Mouse (Mus musculus): ENCODE measurements around the gene 1700057G04Rik. TPM values are rescaled to one million over a fixed set of nuclear protein-coding genes. Genes with fewer than 3 reads are reported as not detected.

The 1700057G04Rik gene
- polyA plus RNA-seq (2014; fragmentation: Nextera tagmentation; extraction: Ambion mirVana), result not detected in 2 replicates

DNA sequence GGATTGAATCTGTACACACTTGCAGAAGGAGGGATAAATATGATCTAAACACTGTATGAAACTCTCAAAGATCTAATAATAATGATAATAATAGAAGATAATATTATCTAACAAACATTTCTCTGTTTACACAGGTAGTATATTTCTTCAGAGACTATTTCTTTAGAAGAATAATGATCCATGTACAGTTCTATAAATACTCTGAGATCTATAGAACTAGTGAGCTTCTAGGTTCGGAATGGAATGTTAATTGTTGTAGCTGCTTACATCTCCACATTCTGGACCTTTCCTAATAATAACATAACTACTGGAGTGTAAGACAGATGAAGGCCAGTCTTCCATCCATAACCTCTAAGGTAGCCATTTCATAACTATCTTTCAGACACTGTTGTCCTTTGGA, at the start of gene 1700057G04Rik:
Gene 1700057G04Rik (plus strand): TSS at position 301 of the 400 bp plus-strand sequence.
- H3K27me3 ChIP-seq (ENCODE audit: control insufficient read depth, insufficient read depth, low read length), result no peaks in the 10 kb centered on the region
- 98% methylated on average over 1 of the region's 1 CpGs for WGBS
- no peaks in the 10 kb centered on the region for H3K9me3 ChIP-seq (ENCODE audit: control insufficient read depth, low read length)
- H3K9ac ChIP-seq (replicated peaks; ENCODE audit: low read length), result no peak within 1 kb of the TSS
- ATAC-seq (ENCODE audit: low FRiP score, low TSS enrichment) (no peak), DNase-seq (no peak)
- no peak within 1 kb of the TSS for H3K27ac ChIP-seq (replicated peaks; ENCODE audit: low read depth, low read length)
- H3K4me1 ChIP-seq (ENCODE audit: control insufficient read depth, insufficient read depth, low read length), result no peaks in the 10 kb centered on the region
- no peaks in the 10 kb centered on the region for H3K36me3 ChIP-seq (ENCODE audit: control insufficient read depth, insufficient read depth, low read length)
- no peak within 1 kb of the TSS for H3K4me2 ChIP-seq (ENCODE audit: low read length)
- H3K4me3 ChIP-seq (replicated peaks; ENCODE audit: low read depth, low read length), result no peak within 1 kb of the TSS

GRCm38 (mm10) chr9:92260481-92261159, 48.6 kb upstream of the 1700057G04Rik start:
- ATAC-seq (ENCODE audit: low FRiP score, low TSS enrichment) (no peak), DNase-seq (no peak)
- no peaks in the 10 kb centered on the region for H3K4me1 ChIP-seq (ENCODE audit: control insufficient read depth, insufficient read depth, low read length)
- WGBS, result 86% methylated on average over 7 of the region's 7 CpGs
- H3K9ac ChIP-seq (replicated peaks; ENCODE audit: low read length), result no peak overlapping the region
- H3K4me2 ChIP-seq (ENCODE audit: low read length), result no peak overlapping the region
- no peak overlapping the region for H3K4me3 ChIP-seq (replicated peaks; ENCODE audit: low read depth, low read length)
- no peaks in the 10 kb centered on the region for H3K27me3 ChIP-seq (ENCODE audit: control insufficient read depth, insufficient read depth, low read length)
- no peak overlapping the region for H3K27ac ChIP-seq (replicated peaks; ENCODE audit: low read depth, low read length)
- H3K36me3 ChIP-seq (ENCODE audit: control insufficient read depth, insufficient read depth, low read length), result no peaks in the 10 kb centered on the region
- H3K9me3 ChIP-seq (ENCODE audit: control insufficient read depth, low read length), result no peaks in the 10 kb centered on the region

DNA sequence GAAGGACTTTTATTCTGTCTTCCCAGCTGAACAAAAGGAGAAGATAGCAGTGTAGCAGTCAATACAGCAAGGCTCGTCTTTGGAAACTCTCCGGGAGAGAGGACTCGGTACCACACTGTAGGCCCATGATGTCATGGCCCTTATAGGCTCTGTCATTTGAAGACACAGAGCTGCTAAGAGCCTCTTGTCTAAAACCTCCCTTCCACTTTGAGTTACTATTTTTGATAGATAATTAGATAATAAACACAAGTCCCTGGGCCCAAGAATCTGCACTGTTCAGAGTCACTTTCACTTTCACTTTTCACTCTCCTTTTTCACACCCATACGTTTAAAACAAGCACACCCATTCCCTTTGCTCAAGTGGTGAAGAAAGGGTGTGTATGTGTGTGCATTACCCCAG, 43.5 kb upstream of the 1700057G04Rik start:
- no peak for ATAC-seq (ENCODE audit: low FRiP score, low TSS enrichment)
- no peaks in the 10 kb centered on the region for H3K27me3 ChIP-seq (ENCODE audit: control insufficient read depth, insufficient read depth, low read length)
- 0 out of 2 replicates have a peak, but pooled peaks cover 4% of the 10 kb centered on the region for H3K36me3 ChIP-seq (ENCODE audit: control insufficient read depth, insufficient read depth, low read length)
- H3K27ac ChIP-seq (replicated peaks; ENCODE audit: low read depth, low read length), result no peak overlapping the region
- no peak overlapping the region for H3K4me2 ChIP-seq (ENCODE audit: low read length)
- 92% methylated on average over 4 of the region's 4 CpGs for WGBS
- H3K9me3 ChIP-seq (ENCODE audit: control insufficient read depth, low read length), result no peaks in the 10 kb centered on the region
- H3K4me1 ChIP-seq (ENCODE audit: control insufficient read depth, insufficient read depth, low read length), result no peaks in the 10 kb centered on the region
- H3K4me3 ChIP-seq (replicated peaks; ENCODE audit: low read depth, low read length), result no peak overlapping the region
- DNase-seq, result no peak
- no peak overlapping the region for H3K9ac ChIP-seq (replicated peaks; ENCODE audit: low read length)

- Histone ChIP-seq H3K4me3 (replicated peaks; ENCODE audit: low read depth, low read length) (no peak overlapping the region), H3K36me3 (ENCODE audit: control insufficient read depth, insufficient read depth, low read length) (0 out of 2 replicates have a peak, but pooled peaks cover 4% of the 10 kb centered on the region), H3K9ac (replicated peaks; ENCODE audit: low read length) (no peak overlapping the region), H3K27ac (replicated peaks; ENCODE audit: low read depth, low read length) (no peak overlapping the region), H3K4me2 (ENCODE audit: low read length) (no peak overlapping the region), H3K9me3 (ENCODE audit: control insufficient read depth, low read length) (no peaks in the 10 kb centered on the region), H3K4me1 (ENCODE audit: control insufficient read depth, insufficient read depth, low read length) (no peaks in the 10 kb centered on the region), H3K27me3 (ENCODE audit: control insufficient read depth, insufficient read depth, low read length) (no peaks in the 10 kb centered on the region)
- no peak for ATAC-seq (ENCODE audit: low FRiP score, low TSS enrichment)
- DNase-seq, result no peak
- WGBS, result 90% methylated on average over 8 of the region's 8 CpGs
Observed at GRCm38 (mm10) chr9:92266558-92267171, 42.5 kb upstream of the 1700057G04Rik start.

- H3K4me3 ChIP-seq (replicated peaks; ENCODE audit: low read depth, low read length), result no peak overlapping the region
- no peaks in the 10 kb centered on the region for H3K9me3 ChIP-seq (ENCODE audit: control insufficient read depth, low read length)
- no peak overlapping the region for H3K27ac ChIP-seq (replicated peaks; ENCODE audit: low read depth, low read length)
- WGBS, result 86% methylated on average over 1 of the region's 1 CpGs
- H3K9ac ChIP-seq (replicated peaks; ENCODE audit: low read length), result no peak overlapping the region
- H3K4me1 ChIP-seq (ENCODE audit: control insufficient read depth, insufficient read depth, low read length), result no peaks in the 10 kb centered on the region
- 0 out of 2 replicates have a peak, but pooled peaks cover 4% of the 10 kb centered on the region for H3K36me3 ChIP-seq (ENCODE audit: control insufficient read depth, insufficient read depth, low read length)
- DNase-seq, result no peak
- H3K4me2 ChIP-seq (ENCODE audit: low read length), result no peak overlapping the region
- ATAC-seq (ENCODE audit: low FRiP score, low TSS enrichment), result 0 out of 2 replicates have a peak, but pooled peaks have one; percentile 37
- H3K27me3 ChIP-seq (ENCODE audit: control insufficient read depth, insufficient read depth, low read length), result no peaks in the 10 kb centered on the region
Observed at GRCm38 (mm10) chr9:92267732-92268131, 41.4 kb upstream of the 1700057G04Rik start.

DNA sequence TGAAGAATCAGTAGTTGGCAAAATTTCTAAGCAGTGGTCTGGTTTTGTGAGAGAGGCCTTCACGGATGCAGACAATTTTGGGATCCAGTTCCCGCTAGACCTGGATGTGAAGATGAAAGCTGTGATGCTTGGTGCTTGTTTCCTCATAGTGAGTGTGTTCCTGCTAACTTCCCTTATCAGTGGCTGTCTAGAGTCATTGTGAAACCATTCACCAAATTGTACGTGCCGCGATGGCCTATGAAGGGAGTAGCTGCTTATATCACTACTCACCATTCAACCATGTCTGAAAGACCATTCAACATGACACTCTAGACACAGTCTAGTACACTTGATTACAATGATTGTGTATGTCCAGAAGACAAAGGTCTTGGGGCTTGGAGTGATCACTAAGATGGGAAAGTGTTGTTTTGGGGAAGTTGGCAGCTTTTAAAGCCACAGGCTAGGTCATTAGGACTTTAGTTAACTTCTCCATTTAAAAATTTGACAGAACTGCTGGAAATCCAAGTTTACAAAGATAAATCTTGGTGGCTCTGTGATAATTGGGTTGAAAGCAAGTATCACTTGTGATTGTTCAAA, 39.3 kb upstream of the 1700057G04Rik start:
- 96% methylated on average over 5 of the region's 5 CpGs for WGBS
- Histone ChIP-seq H3K36me3 (ENCODE audit: control insufficient read depth, insufficient read depth, low read length) (0 out of 2 replicates have a peak, but pooled peaks cover 4% of the 10 kb centered on the region), H3K27me3 (ENCODE audit: control insufficient read depth, insufficient read depth, low read length) (no peaks in the 10 kb centered on the region), H3K27ac (replicated peaks; ENCODE audit: low read depth, low read length) (no peak overlapping the region), H3K4me3 (replicated peaks; ENCODE audit: low read depth, low read length) (no peak overlapping the region), H3K9me3 (ENCODE audit: control insufficient read depth, low read length) (no peaks in the 10 kb centered on the region), H3K4me1 (ENCODE audit: control insufficient read depth, insufficient read depth, low read length) (no peaks in the 10 kb centered on the region), H3K9ac (replicated peaks; ENCODE audit: low read length) (no peak overlapping the region), H3K4me2 (ENCODE audit: low read length) (no peak overlapping the region)
- no peak for DNase-seq
- no peak for ATAC-seq (ENCODE audit: low FRiP score, low TSS enrichment)

DNA sequence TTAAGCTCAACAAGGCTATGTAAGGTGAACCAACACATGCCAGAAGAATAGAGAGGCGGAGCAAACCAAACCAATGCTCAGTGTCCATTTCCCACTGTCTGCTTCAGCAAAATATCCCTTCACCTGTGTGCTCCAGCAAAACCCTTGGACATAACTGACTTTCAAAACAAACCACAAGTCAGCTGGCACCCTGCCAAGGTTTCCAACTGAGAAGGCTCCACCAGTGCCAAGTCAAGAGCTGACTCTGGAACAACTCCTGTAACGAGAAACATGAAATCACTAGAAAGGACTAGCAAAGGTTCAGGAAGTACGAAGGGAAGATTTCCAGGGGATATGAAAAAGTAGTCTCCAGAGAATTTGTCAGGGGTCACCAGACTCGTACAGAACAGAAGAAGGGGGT, 38.2 kb upstream of the 1700057G04Rik start:
- Histone ChIP-seq H3K36me3 (ENCODE audit: control insufficient read depth, insufficient read depth, low read length) (0 out of 2 replicates have a peak, but pooled peaks cover 4% of the 10 kb centered on the region), H3K9ac (replicated peaks; ENCODE audit: low read length) (no peak overlapping the region), H3K27me3 (ENCODE audit: control insufficient read depth, insufficient read depth, low read length) (no peaks in the 10 kb centered on the region), H3K9me3 (ENCODE audit: control insufficient read depth, low read length) (no peaks in the 10 kb centered on the region), H3K4me1 (ENCODE audit: control insufficient read depth, insufficient read depth, low read length) (no peaks in the 10 kb centered on the region), H3K4me2 (ENCODE audit: low read length) (no peak overlapping the region), H3K4me3 (replicated peaks; ENCODE audit: low read depth, low read length) (no peak overlapping the region), H3K27ac (replicated peaks; ENCODE audit: low read depth, low read length) (no peak overlapping the region)
- ATAC-seq (ENCODE audit: low FRiP score, low TSS enrichment), result no peak
- 50% methylated on average over 4 of the region's 4 CpGs for WGBS
- DNase-seq, result peak; percentile 25

- no peak for DNase-seq
- Histone ChIP-seq H3K4me2 (ENCODE audit: low read length) (no peak overlapping the region), H3K27ac (replicated peaks; ENCODE audit: low read depth, low read length) (no peak overlapping the region), H3K4me3 (replicated peaks; ENCODE audit: low read depth, low read length) (no peak overlapping the region), H3K27me3 (ENCODE audit: control insufficient read depth, insufficient read depth, low read length) (no peaks in the 10 kb centered on the region), H3K36me3 (ENCODE audit: control insufficient read depth, insufficient read depth, low read length) (0 out of 2 replicates have a peak, but pooled peaks cover 4% of the 10 kb centered on the region), H3K9me3 (ENCODE audit: control insufficient read depth, low read length) (no peaks in the 10 kb centered on the region), H3K9ac (replicated peaks; ENCODE audit: low read length) (no peak overlapping the region), H3K4me1 (ENCODE audit: control insufficient read depth, insufficient read depth, low read length) (no peaks in the 10 kb centered on the region)
- WGBS, result 92% methylated on average over 4 of the region's 4 CpGs
- ATAC-seq (ENCODE audit: low FRiP score, low TSS enrichment), result no peak
Observed at GRCm38 (mm10) chr9:92272650-92273049, 36.5 kb upstream of the 1700057G04Rik start.

All from midbrain, embryonic 14.5 days (tissue).